Mouse (Mus musculus) ES-E14 (cell line): Measurements from ENCODE around the gene Tmod4. TPM values are rescaled to one million over a fixed set of nuclear protein-coding genes. Genes with fewer than 3 reads are reported as not detected.

Experiments
- DNase-seq: peaks from one replicate; pipeline ENCODE4 v3.0.0-alpha.2; 2013; ENCODE audit warnings: low read depth, low spot score
- H3K27ac ChIP-seq: 2 replicates; pipeline ENCODE4 v1.5.1; 2012; ENCODE audit warnings: low read depth, mild to moderate bottlenecking, low read length, moderate library complexity, mixed read lengths; ENCODE audit not compliant: poor library complexity, insufficient read depth, severe bottlenecking
- H3K36me3 ChIP-seq: 2 replicates; pipeline ENCODE4 v1.6.1; 2012; ENCODE audit warnings: mild to moderate bottlenecking, low read length, moderate library complexity, mixed read lengths; ENCODE audit not compliant: control insufficient read depth, poor library complexity, insufficient read depth, severe bottlenecking
- H3K4me1 ChIP-seq, 2 experiments: fragments of 150-350 bp in 1 of 2; sonication (generic) in 1 of 2; 2 replicates each; pipeline ENCODE4 v1.6.1; 2012; ENCODE audit warnings: low read length in 2 of 2, mild to moderate bottlenecking in 1 of 2, mixed read lengths in 1 of 2; ENCODE audit not compliant: control insufficient read depth in 2 of 2, insufficient read depth in 2 of 2, poor library complexity in 1 of 2
- H3K4me3 ChIP-seq, 2 experiments: fragments of 150-350 bp in 1 of 2; sonication (generic) in 1 of 2; 2 replicates each; pipeline ENCODE4 v1.5.1; 2012; ENCODE audit warnings: low read length in 2 of 2, low read depth in 1 of 2, mild to moderate bottlenecking in 1 of 2, mixed read lengths in 1 of 2; ENCODE audit not compliant: insufficient read depth in 1 of 2, poor library complexity in 1 of 2, severe bottlenecking in 1 of 2
- H3K9ac ChIP-seq: 2 replicates; pipeline ENCODE4 v1.6.1; 2012; ENCODE audit warnings: low read depth, mild to moderate bottlenecking, low read length, mixed read lengths; ENCODE audit not compliant: poor library complexity, insufficient read depth, severe bottlenecking
- H3K9me3 ChIP-seq: fragments of 150-350 bp; sonication (generic); 2 replicates; pipeline ENCODE4 v1.6.1; 2012; ENCODE audit warnings: low read depth, mild to moderate bottlenecking, low read length; ENCODE audit not compliant: control insufficient read depth, insufficient read depth
- CHD2 ChIP-seq: IDR thresholded peaks from 2 replicates; pipeline ENCODE4 v1.6.1; 2014; ENCODE audit warnings: mild to moderate bottlenecking, low read depth, low read length, inconsistent platforms
- HCFC1 ChIP-seq: IDR thresholded peaks from 2 replicates; pipeline ENCODE4 v1.6.1; 2012; ENCODE audit warnings: low read length, inconsistent platforms, borderline replicate concordance; ENCODE audit not compliant: insufficient read depth
- MAFK ChIP-seq: IDR thresholded peaks from 2 replicates; pipeline ENCODE4 v1.6.1; 2014; ENCODE audit warnings: mild to moderate bottlenecking, low read depth, low read length, inconsistent platforms; ENCODE audit not compliant: insufficient read depth
- ZC3H11A ChIP-seq: IDR thresholded peaks from 2 replicates; pipeline ENCODE4 v1.6.1; 2012; ENCODE audit warnings: low read depth, mild to moderate bottlenecking, inconsistent platforms, low read length, borderline replicate concordance
- ZNF384 ChIP-seq: IDR thresholded peaks from 2 replicates; pipeline ENCODE4 v1.6.1; 2012; ENCODE audit warnings: low read depth, low read length, inconsistent platforms
- in situ Hi-C, 2 experiments: fragments of 600-800 bp; cut with MboI; formaldehyde crosslinking; loops; one replicate each; pipeline ENCODE4 v1.15.1; 2025; ENCODE audit warnings: low sequenced_read_pairs in 2 of 2, inconsistent platforms in 1 of 2; ENCODE audit not compliant: unreplicated experiment in 2 of 2
- total RNA-seq: library from RNA; depleted of rRNA; stranded (reverse); fragments of 300-350 nt; gene quantifications from 2 replicates; pipeline ENCODE4 v1.2.3, GENCODE M21; 2012

The Tmod4 gene
- total RNA-seq, 1 experiment, result 0.36 TPM

DNA sequence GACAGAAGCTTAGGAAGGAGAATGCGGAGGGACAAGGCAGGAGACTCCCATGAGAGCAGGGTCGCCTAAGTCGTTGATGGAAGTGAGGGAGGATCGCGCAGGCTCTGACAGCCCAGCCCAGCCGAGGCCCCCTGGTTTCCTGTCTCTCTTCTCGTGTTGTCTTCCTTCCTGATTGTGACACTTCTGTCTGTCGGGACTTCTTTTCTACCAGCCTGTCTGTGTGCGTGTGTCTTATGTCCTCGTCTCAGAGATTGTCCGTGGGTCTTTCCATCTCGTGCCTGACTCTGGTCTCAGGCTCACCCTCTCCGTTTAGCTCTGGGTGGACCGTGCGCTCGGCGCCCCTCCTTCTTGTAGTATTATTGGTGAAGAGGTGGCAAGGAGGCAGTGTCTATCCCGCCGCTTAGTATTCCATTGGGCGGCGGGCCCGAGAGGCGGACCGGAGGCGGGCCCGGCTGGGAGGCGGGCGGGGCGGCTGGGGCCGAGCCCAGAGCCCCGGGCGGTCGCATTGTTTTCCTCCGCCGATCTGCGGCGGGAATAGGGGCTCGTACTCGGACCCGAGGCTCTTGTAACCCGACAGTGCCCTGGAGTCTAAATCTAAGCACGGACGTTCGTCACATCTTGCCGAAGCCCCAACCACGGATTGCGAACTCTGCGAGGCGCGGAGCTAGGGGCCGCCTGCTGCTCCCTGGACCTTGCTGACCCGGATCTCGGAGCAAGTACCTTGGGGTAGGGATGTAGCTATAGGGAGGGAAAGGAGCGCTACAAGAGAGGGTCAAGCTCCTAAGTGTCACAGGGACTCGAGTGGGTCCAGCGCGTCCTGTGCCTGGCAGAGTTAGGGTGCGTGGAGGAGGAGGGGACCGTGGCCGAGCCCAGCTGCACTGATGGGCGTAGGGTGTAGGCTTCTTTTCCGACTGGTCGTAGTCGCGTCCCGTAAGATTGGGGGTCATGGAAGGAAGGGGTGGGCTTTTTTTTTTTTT lies 36.0 kb downstream of the Tmod4 start, which contains the start of gene Sema6c:
Gene Sema6c (plus strand): TSS at position 471 of the 977 bp plus-strand sequence.
- peak; percentile 63 for DNase-seq
- H3K9me3 ChIP-seq, result no peaks in the 10 kb centered on the region
- in situ Hi-C loops, result no loop called here
- H3K9ac ChIP-seq, result peak within 1 kb of the TSS; percentile 67
- H3K27ac ChIP-seq, result no peak within 1 kb of the TSS
- H3K4me1 ChIP-seq, result peaks cover 4 to 23% of the 10 kb centered on the region in 2 experiments
- H3K4me3 ChIP-seq, result peak within 1 kb of the TSS; percentile 80 to 86
- peak; percentile 79 for TF ChIP-seq ZNF384
- TF ChIP-seq ZC3H11A, result no peak
- no peaks in the 10 kb centered on the region for H3K36me3 ChIP-seq

DNA sequence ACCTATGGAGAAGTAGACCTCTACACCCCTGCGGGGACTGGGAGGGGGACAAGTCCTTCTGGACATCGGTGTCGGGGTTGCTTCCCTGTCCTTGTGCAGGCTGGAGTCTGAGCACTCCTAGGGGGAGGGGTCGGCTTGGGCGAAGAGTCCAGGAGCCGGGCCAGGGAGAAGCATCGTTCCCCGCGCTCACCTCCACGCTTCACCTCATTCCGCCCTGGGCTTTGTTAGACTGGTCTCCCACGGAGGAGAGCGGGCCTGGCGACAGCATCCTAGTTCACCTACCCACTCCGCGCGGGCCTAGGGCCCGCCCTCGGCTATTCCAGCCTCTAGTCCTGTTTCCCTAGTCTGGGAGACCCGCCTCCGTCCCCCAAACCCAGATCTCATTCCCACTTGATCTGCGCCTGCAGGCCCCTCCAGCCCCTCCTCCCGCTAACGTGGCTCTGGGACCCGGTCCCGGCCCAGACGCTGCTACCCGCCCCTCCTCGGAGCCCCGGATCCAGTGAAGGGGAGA lies 36.8 kb downstream of the Tmod4 start:
- in situ Hi-C loops, result no loop called here
- Histone ChIP-seq H3K9me3 (no peaks in the 10 kb centered on the region), H3K9ac (peak overlapping the region; percentile 9; the same call in 1 of the 2 replicates), H3K4me1 (peaks cover 4 to 23% of the 10 kb centered on the region in 2 experiments), H3K27ac (no peak overlapping the region), H3K36me3 (no peaks in the 10 kb centered on the region), H3K4me3 (peak overlapping the region; percentile 80 to 86)
- peak; percentile 13 for DNase-seq
- TF ChIP-seq MAFK, result no peak
- TF ChIP-seq CHD2, result no peak
- no peak for TF ChIP-seq ZNF384
- no peak for TF ChIP-seq HCFC1
- no peak for TF ChIP-seq ZC3H11A

DNA sequence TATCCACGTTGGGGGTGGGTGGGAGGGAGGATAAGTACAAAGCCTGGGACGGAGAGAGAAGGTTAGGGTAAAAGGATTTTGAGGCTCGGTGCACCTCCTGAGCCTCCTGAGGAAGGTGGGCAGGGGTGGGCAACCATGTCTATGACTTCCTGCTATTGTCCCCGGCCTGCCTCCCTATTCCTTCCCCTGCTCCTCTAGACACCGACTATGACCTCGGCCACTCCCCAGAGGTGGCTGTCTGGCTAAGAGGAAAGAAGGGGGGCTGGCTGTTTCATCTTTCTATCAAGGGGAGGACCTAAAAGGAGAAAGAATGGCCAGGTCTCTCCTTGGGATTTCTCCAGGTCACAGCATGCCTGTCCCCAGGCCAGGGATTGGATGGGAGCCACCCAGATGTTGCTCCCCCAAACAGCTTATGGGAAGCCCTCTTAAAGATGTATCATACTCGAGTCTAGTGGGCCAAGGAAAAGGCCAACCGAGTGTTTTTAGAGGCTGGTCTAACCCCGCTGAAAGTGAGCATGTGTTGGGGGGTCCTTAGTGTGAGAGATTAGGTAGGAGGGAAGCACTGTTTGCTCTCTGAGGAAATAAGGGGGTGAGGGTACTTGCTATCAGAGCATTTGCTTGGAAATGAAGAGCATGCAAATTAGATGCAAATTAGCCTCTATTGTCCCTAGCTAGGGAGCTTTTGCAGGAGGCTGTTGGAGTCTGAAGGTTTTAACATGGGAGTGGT lies 37.5 kb downstream of the Tmod4 start:
- H3K9ac ChIP-seq, result peak overlapping the region; percentile 45; the same call in 1 of the 2 replicates
- H3K27ac ChIP-seq, result no peak overlapping the region; the same call in 1 of the 2 replicates
- no peaks in the 10 kb centered on the region for H3K9me3 ChIP-seq
- peaks cover 4 to 23% of the 10 kb centered on the region in 2 experiments for H3K4me1 ChIP-seq
- no peaks in the 10 kb centered on the region for H3K36me3 ChIP-seq
- DNase-seq, result peak; percentile 20
- TF ChIP-seq ZNF384, result no peak
- TF ChIP-seq CHD2, result no peak
- no peak for TF ChIP-seq HCFC1
- no peak for TF ChIP-seq ZC3H11A
- no peak for TF ChIP-seq MAFK
- H3K4me3 ChIP-seq, result peak overlapping the region; percentile 80 to 86
- in situ Hi-C loops, result no loop called here

GRCm38 (mm10) chr3:95162345-95162628 lies 38.0 kb downstream of the Tmod4 start:
- Histone ChIP-seq H3K9me3 (no peaks in the 10 kb centered on the region), H3K36me3 (no peaks in the 10 kb centered on the region), H3K9ac (no peak overlapping the region), H3K4me3 (peak overlapping the region in 1 of 2 experiments; percentile 86; a peak in 1 of 4 replicates), H3K27ac (no peak overlapping the region), H3K4me1 (peaks cover 4 to 25% of the 10 kb centered on the region in 2 experiments)
- no peak for DNase-seq
- TF ChIP-seq CHD2, result no peak
- TF ChIP-seq HCFC1, result no peak
- no peak for TF ChIP-seq MAFK
- no peak for TF ChIP-seq ZC3H11A
- no peak for TF ChIP-seq ZNF384
- in situ Hi-C loops, result no loop called here
